Mouse (Mus musculus): ENCODE measurements around the gene Olfr876. TPM values are rescaled to one million over a fixed set of nuclear protein-coding genes. Genes with fewer than 3 reads are reported as not detected.

Olfr876 gene
- polyA plus RNA-seq, 1 experiment from 2014 or later = not detected

- H3K36me3 ChIP-seq (ENCODE audit: control insufficient read depth, insufficient read depth, low read length) = no peaks in the 10 kb centered on the region
- no peaks in the 10 kb centered on the region for H3K9me3 ChIP-seq (ENCODE audit: control insufficient read depth, low read length)
- H3K9ac ChIP-seq (ENCODE audit: low read length) = no peak overlapping the region
- no peak for ATAC-seq (ENCODE audit: low read depth)
- no peak overlapping the region for H3K4me3 ChIP-seq (ENCODE audit: low read length)
- no peaks in the 10 kb centered on the region for H3K4me1 ChIP-seq (replicated peaks; ENCODE audit: control insufficient read depth, insufficient read depth, low read length)
- no peak overlapping the region for H3K27ac ChIP-seq (ENCODE audit: low read length)
- H3K4me2 ChIP-seq (ENCODE audit: low read depth, low read length) = no peak overlapping the region
- H3K27me3 ChIP-seq (ENCODE audit: control insufficient read depth, insufficient read depth, low read depth, low read length) = no peaks in the 10 kb centered on the region
Measured at GRCm38 (mm10) chr9:37807235-37807634, 4.4 kb downstream of the Olfr876 start.

- Histone ChIP-seq H3K27me3 (ENCODE audit: control insufficient read depth, insufficient read depth, low read depth, low read length) (no peaks in the 10 kb centered on the region), H3K9me3 (ENCODE audit: control insufficient read depth, low read length) (no peaks in the 10 kb centered on the region), H3K9ac (ENCODE audit: low read length) (no peak overlapping the region), H3K4me2 (ENCODE audit: low read depth, low read length) (no peak overlapping the region), H3K27ac (ENCODE audit: low read length) (no peak overlapping the region), H3K4me3 (ENCODE audit: low read length) (no peak overlapping the region), H3K36me3 (ENCODE audit: control insufficient read depth, insufficient read depth, low read length) (no peaks in the 10 kb centered on the region), H3K4me1 (replicated peaks; ENCODE audit: control insufficient read depth, insufficient read depth, low read length) (no peaks in the 10 kb centered on the region)
- ATAC-seq (ENCODE audit: low read depth) = no peak
- WGBS = 83% methylated on average over 3 of the region's 3 CpGs
Measured at GRCm38 (mm10) chr9:37808456-37808855, 5.6 kb downstream of the Olfr876 start.

- 52% methylated on average over 2 of the region's 2 CpGs for WGBS
- Histone ChIP-seq H3K27me3 (ENCODE audit: control insufficient read depth, insufficient read depth, low read depth, low read length) (no peaks in the 10 kb centered on the region), H3K9ac (ENCODE audit: low read length) (no peak overlapping the region), H3K4me2 (ENCODE audit: low read depth, low read length) (no peak overlapping the region), H3K9me3 (ENCODE audit: control insufficient read depth, low read length) (no peaks in the 10 kb centered on the region), H3K27ac (ENCODE audit: low read length) (no peak overlapping the region), H3K4me3 (ENCODE audit: low read length) (no peak overlapping the region), H3K36me3 (ENCODE audit: control insufficient read depth, insufficient read depth, low read length) (no peaks in the 10 kb centered on the region), H3K4me1 (replicated peaks; ENCODE audit: control insufficient read depth, insufficient read depth, low read length) (no peaks in the 10 kb centered on the region)
- ATAC-seq (ENCODE audit: low read depth) = no peak
Measured at GRCm38 (mm10) chr9:37808976-37809375, 6.1 kb downstream of the Olfr876 start.

GRCm38 (mm10) chr9:37814696-37815095 lies 11.9 kb downstream of the Olfr876 start:
- Histone ChIP-seq H3K27me3 (ENCODE audit: control insufficient read depth, insufficient read depth, low read depth, low read length) (no peaks in the 10 kb centered on the region), H3K9ac (ENCODE audit: low read length) (no peak overlapping the region), H3K27ac (ENCODE audit: low read length) (no peak overlapping the region), H3K36me3 (ENCODE audit: control insufficient read depth, insufficient read depth, low read length) (no peaks in the 10 kb centered on the region), H3K4me3 (ENCODE audit: low read length) (no peak overlapping the region), H3K4me1 (replicated peaks; ENCODE audit: control insufficient read depth, insufficient read depth, low read length) (no peaks in the 10 kb centered on the region), H3K9me3 (ENCODE audit: control insufficient read depth, low read length) (no peaks in the 10 kb centered on the region), H3K4me2 (ENCODE audit: low read depth, low read length) (no peak overlapping the region)
- ATAC-seq (ENCODE audit: low read depth) = no peak
- 74% methylated on average over 3 of the region's 3 CpGs for WGBS

GRCm38 (mm10) chr9:37829881-37830280 lies 27.1 kb downstream of the Olfr876 start:
- Histone ChIP-seq H3K9me3 (ENCODE audit: control insufficient read depth, low read length) (no peaks in the 10 kb centered on the region), H3K27me3 (ENCODE audit: control insufficient read depth, insufficient read depth, low read depth, low read length) (no peaks in the 10 kb centered on the region), H3K4me1 (replicated peaks; ENCODE audit: control insufficient read depth, insufficient read depth, low read length) (no peaks in the 10 kb centered on the region), H3K27ac (ENCODE audit: low read length) (no peak overlapping the region), H3K36me3 (ENCODE audit: control insufficient read depth, insufficient read depth, low read length) (no peaks in the 10 kb centered on the region), H3K4me3 (ENCODE audit: low read length) (no peak overlapping the region), H3K4me2 (ENCODE audit: low read depth, low read length) (no peak overlapping the region), H3K9ac (ENCODE audit: low read length) (no peak overlapping the region)
- ATAC-seq (ENCODE audit: low read depth) = no peak

- no peaks in the 10 kb centered on the region for H3K27me3 ChIP-seq (ENCODE audit: control insufficient read depth, insufficient read depth, low read depth, low read length)
- no peak overlapping the region for H3K4me2 ChIP-seq (ENCODE audit: low read depth, low read length)
- no peaks in the 10 kb centered on the region for H3K9me3 ChIP-seq (ENCODE audit: control insufficient read depth, low read length)
- no peak overlapping the region for H3K27ac ChIP-seq (ENCODE audit: low read length)
- no peak overlapping the region for H3K9ac ChIP-seq (ENCODE audit: low read length)
- no peak for ATAC-seq (ENCODE audit: low read depth)
- no peaks in the 10 kb centered on the region for H3K36me3 ChIP-seq (ENCODE audit: control insufficient read depth, insufficient read depth, low read length)
- H3K4me1 ChIP-seq (replicated peaks; ENCODE audit: control insufficient read depth, insufficient read depth, low read length) = no peaks in the 10 kb centered on the region
- H3K4me3 ChIP-seq (ENCODE audit: low read length) = no peak overlapping the region
- WGBS = 41% methylated on average over 1 of the region's 1 CpGs
Measured at GRCm38 (mm10) chr9:37833341-37833740, 30.5 kb downstream of the Olfr876 start.

GRCm38 (mm10) chr9:37849267-37849666 lies 46.4 kb downstream of the Olfr876 start:
- no peaks in the 10 kb centered on the region; the same call in 1 of the 2 replicates for H3K9me3 ChIP-seq (ENCODE audit: control insufficient read depth, low read length)
- H3K4me3 ChIP-seq (ENCODE audit: low read length) = no peak overlapping the region
- 74% methylated on average over 2 of the region's 2 CpGs for WGBS
- no peaks in the 10 kb centered on the region for H3K4me1 ChIP-seq (replicated peaks; ENCODE audit: control insufficient read depth, insufficient read depth, low read length)
- H3K27ac ChIP-seq (ENCODE audit: low read length) = no peak overlapping the region
- no peak overlapping the region for H3K4me2 ChIP-seq (ENCODE audit: low read depth, low read length)
- no peak for ATAC-seq (ENCODE audit: low read depth)
- no peak overlapping the region for H3K9ac ChIP-seq (ENCODE audit: low read length)
- no peaks in the 10 kb centered on the region for H3K36me3 ChIP-seq (ENCODE audit: control insufficient read depth, insufficient read depth, low read length)
- H3K27me3 ChIP-seq (ENCODE audit: control insufficient read depth, insufficient read depth, low read depth, low read length) = no peaks in the 10 kb centered on the region

- no peak within 1 kb of the TSS for H3K9ac ChIP-seq (ENCODE audit: low read length)
Measured at GRCm38 (mm10) chr9:37853969-37854368, 51.1 kb downstream of the Olfr876 start, which contains the start of gene Olfr877. TSS of gene Olfr877 (plus strand) at chr9:37854269.

More at GRCm38 (mm10) chr9:37853969-37854368, 51.1 kb downstream of the Olfr876 start, which contains the start of gene Olfr877:
- no peak within 1 kb of the TSS for H3K4me3 ChIP-seq (ENCODE audit: low read length)
- H3K27ac ChIP-seq (ENCODE audit: low read length) = no peak within 1 kb of the TSS
- H3K9me3 ChIP-seq (ENCODE audit: control insufficient read depth, low read length) = no peaks in the 10 kb centered on the region; the same call in 1 of the 2 replicates
- H3K27me3 ChIP-seq (ENCODE audit: control insufficient read depth, insufficient read depth, low read depth, low read length) = no peaks in the 10 kb centered on the region
- no peak within 1 kb of the TSS for H3K4me2 ChIP-seq (ENCODE audit: low read depth, low read length)
- 69% methylated on average over 4 of the region's 4 CpGs for WGBS
- no peaks in the 10 kb centered on the region for H3K4me1 ChIP-seq (replicated peaks; ENCODE audit: control insufficient read depth, insufficient read depth, low read length)
- ATAC-seq (ENCODE audit: low read depth) = no peak
- H3K36me3 ChIP-seq (ENCODE audit: control insufficient read depth, insufficient read depth, low read length) = no peaks in the 10 kb centered on the region

All from lung, embryonic 16.5 days (tissue).